Mouse (Mus musculus) right cerebral cortex, postnatal 4 days (tissue): ENCODE results near the gene Nr1d1.

Experiments used
- DNase-seq: peaks from one replicate; pipeline ENCODE4 v3.0.0-alpha.2; 2022

Gene Nr1d1

DNA sequence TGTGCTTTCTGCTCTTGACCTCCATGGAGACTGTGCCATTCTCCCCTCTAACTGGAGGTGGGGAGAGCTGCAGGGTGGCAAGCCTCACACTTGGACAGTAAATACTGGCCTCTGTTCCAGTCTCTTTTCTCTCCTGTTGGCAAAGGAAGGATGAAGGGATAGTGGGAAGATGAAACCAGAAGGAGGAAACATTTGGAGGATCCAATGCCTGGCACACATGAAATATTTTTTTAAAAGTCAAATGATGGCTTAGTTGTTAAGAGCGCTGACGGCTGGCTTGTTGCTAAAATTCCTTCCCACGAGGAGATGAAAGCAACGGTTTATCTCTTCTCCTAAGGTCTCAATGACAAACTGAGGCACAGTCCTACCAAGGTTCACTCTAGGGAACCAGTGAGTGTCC is 40.0 kb downstream of the Nr1d1 start:
- DNase-seq, result no peak

DNA sequence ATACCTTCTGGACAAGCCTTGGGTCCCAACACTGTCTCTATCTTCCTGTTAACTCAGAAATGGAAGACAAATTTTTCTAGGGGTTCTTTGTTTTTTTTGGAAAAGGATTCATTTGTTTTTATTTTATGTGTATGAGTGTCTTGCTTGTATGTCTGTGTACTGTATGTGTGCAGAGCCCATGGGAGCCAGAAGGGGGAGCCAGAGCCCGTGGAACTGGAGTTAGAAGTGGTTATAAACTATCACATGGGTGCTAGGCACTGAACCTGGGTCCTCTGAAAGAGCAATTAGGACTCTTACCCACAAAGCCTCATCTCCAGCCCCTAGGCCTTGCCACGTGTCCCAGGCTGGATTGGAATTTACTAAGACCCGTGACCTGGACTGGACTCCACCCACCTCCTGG is 41.1 kb downstream of the Nr1d1 start:
- DNase-seq, result no peak

DNA sequence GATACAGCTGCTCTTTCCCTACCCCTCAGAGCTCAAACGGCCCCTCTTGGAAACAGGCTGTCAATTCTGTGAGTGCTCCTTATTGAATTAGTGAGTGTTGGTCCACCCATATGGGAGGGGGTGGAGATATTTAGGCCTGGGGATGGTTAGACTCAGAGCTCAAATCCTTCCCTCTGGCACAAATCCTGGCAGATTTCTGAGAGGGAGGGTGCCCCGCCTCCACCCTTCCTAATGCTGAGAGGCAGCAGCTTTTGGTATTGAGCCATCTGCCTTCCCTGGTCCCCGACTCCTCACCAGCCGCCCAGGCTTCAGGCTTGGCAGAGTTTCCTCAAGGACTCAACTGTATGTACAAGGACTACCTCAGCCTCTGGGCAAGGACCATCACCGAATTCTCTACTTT is 44.0 kb downstream of the Nr1d1 start:
- DNase-seq, result no peak

DNA sequence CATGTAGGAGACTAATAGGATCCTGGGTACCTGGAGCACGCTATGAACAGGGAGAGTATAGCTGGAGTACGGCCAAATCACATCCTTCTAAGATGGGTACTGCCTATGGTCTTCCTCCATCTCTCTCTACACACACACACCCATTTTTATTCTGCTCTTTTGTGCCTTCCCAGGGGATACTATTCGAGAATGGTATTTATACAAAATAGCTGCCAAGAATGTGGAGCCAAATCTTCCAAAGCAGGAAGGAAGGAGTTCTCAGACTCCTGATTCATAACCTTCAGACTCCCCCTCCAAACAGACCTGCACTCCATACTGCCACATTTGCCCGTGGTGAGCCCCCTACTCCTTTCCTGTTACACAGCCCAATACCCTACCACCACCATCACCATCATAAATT is 44.4 kb downstream of the Nr1d1 start:
- no peak for DNase-seq

DNA sequence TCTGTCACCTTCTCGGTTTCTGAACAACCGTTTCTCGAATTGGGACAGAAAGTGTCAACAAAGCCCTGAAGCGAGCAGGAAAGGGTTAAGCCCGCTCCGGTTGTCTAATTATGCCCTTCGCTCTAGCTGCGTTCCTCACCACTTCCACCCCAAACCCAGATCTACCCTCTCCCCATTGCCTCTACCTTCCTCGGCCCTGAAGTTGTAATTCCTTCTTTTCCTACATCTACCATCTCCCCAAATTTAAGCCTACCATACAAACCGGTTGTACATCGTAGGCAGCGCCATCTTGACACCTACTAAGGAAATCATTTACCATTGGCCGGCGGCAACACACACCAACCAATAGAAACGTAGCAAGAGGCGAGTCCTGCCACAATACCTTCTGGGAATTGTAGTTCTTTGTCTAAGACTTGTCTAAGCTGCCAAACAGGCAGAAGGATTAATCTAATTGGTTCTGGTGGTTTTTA is 46.0 kb downstream of the Nr1d1 start, which contains the start of gene Med24:
Gene Med24 (minus strand): TSS at position 317 of the 470 bp plus-strand sequence.
- DNase-seq, result peak; percentile 71

DNA sequence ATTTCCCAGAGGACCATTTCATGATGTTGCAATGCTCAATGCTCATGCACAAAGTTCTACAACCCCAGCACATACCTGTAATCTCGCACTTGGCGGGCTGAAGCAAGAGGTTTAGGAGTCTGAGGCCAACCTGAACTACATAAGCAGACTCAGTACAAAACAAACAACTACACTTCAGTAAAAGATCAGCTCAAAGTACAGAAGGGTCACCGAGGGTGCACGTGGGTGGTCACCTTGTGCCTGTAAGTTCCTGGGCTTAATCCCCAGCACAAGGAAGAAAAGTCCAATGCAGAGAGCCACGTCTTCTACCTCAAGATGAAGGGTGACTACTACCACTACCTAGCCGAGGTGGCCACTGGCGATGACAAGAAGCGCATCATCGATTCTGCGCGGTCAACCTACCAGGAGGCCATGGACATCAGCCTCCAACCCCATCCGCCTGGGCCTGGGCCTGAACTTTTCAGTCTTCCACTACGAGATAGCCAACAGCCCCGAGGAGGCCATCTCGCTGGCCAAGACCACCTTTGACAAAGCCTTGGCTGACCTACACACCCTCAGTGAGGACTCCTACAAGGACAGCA is 49.1 kb downstream of the Nr1d1 start:
- DNase-seq, result no peak

DNA sequence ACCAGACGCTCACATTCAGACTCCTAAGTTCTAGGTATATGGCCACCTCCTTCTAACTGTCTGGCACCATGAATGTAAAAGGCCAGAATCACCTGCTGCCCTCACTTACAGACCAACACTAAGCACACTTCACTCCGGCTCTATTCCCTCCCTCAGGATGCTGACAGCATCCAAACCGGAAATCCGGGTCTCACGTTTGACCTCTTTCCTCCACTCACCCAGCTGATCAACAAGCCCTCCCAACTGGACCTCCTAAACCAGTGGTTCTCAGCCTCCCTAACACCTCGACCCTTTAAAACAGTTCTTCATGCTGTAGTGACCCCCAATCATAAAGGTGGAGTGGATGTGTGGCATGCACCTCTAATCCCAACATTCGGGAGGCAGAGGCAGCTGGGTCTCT is 52.0 kb downstream of the Nr1d1 start:
- no peak for DNase-seq

DNA sequence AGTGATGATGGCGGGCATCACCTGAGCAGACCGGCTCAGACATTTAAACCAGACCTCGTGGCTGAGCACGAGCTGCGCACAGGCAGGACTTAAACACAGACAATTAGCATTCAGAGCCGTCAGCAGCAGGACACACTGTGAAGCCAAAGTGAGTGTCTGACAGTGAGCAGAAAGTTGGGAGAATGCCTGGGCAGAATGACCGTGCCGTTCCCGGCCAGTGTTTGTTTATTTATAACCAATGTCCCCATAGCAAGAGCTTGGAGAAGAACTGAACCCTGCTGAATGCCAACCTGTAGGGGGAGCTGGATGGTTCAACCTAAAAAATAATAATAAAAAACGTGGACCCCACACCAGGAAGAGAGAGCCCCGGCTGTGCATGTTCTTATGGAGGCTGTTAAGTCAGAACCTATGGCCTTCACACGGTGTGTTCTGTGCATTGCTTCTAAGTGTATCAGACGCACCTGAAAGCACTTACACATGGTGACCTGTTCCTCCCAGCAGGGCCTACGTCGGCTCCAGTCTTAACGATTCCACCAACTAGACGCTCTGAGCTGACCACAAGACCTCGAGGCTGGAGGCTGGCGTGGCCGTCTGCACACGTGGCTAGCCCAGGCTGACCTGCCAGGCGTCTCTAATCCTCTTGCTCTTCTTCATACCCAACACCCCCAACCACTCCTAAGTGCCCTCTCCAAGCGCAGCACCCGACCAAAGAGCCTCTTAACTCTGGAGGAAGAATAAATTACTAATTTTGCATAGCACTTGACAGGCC is 53.5 kb downstream of the Nr1d1 start:
- DNase-seq, result no peak

DNA sequence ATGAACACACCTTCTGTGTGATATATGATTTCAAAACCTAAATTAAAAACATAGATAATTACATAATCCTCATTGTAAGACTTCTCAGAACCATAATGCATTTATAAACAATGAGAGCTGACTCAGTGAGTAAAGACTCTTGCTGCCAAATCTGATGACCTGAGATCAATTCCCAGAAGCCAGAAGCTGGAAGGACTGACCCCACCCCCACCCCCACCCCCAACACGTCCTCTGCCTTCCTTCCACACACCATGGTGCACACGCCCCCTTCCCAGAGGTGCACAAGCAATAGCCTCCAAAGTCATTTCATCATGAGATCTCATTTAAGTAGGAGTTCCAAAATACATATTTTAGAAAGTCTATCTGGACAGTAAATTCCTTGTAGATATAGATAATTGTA is 54.4 kb downstream of the Nr1d1 start:
- DNase-seq, result no peak
